Mouse (Mus musculus): ENCODE measurements around the gene Hmgb1.

DNA sequence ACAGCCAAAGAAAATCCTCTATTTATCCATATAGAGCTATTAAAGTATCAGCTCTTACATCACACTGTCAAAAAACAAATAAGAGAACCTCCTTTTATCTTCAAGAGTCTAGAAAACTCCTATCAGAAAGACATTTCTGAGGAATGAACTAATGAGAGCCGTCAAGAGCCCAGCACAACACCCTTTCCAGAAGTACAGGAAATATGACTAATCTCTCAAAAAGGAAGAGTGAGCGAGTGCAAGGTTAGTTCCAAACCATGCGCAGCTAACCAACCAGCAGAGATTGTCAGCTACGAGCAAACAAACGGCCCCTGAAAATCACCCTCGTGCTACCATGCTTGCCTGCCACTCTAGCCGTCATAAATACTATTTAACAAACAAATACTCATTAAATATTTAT, 21.4 kb downstream of the Hmgb1 start:
- TF ChIP-seq CTCF (IDR thresholded peaks at IDR 0.05; ENCODE audit: low read depth) (no peak), EP300 (optimal IDR thresholded peaks at IDR 0.05) (no peak)
